Mouse (Mus musculus): ENCODE measurements around the gene Camta1. TPM values are rescaled to one million over a fixed set of nuclear protein-coding genes. Genes with fewer than 3 reads are reported as not detected.

The Camta1 gene
- polyA plus RNA-seq, 1 experiment: 19.2 TPM

- no peak for TF ChIP-seq GATA1 (IDR thresholded peaks at IDR 0.05; ENCODE audit: low read length)
These were observed 328.2 kb downstream of the Camta1 start for GRCm38 (mm10) chr4:151533451-151533850.

DNA sequence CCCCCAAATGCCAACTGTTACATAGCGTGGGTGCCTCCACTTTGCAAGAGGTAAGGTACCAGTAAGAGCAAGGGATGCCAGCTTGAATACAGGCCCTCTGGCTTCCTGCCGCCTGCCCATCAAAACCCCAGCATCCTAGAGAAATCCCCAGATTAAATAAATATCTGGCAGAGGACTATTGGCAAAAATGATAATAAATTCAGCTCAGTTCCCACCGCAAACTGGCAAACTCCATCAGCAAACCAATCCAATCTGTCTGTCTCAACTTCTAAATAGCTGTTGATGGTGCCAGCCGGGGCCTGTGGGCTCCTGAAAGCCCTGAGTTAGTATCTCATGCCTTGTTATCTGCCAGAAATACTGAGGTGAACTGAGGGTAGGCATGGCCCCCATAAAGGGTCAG is 333.2 kb downstream of the Camta1 start:
- no peak for TF ChIP-seq GATA1 (IDR thresholded peaks at IDR 0.05; ENCODE audit: low read length)

- TF ChIP-seq GATA1 (IDR thresholded peaks at IDR 0.05; ENCODE audit: low read length): no peak
These were observed 333.9 kb downstream of the Camta1 start for GRCm38 (mm10) chr4:151527763-151528162.

- TF ChIP-seq GATA1 (IDR thresholded peaks at IDR 0.05; ENCODE audit: low read length): no peak
These were observed 341.6 kb downstream of the Camta1 start for GRCm38 (mm10) chr4:151520103-151520502.

- no peak for TF ChIP-seq GATA1 (IDR thresholded peaks at IDR 0.05; ENCODE audit: low read length)
These were observed 342.7 kb downstream of the Camta1 start for GRCm38 (mm10) chr4:151519011-151519410.

- no peak for TF ChIP-seq GATA1 (IDR thresholded peaks at IDR 0.05; ENCODE audit: low read length)
These were observed 344.5 kb downstream of the Camta1 start for GRCm38 (mm10) chr4:151516998-151517799.

- TF ChIP-seq GATA1 (IDR thresholded peaks at IDR 0.05; ENCODE audit: low read length): no peak
These were observed 346.4 kb downstream of the Camta1 start for GRCm38 (mm10) chr4:151515316-151515715.

DNA sequence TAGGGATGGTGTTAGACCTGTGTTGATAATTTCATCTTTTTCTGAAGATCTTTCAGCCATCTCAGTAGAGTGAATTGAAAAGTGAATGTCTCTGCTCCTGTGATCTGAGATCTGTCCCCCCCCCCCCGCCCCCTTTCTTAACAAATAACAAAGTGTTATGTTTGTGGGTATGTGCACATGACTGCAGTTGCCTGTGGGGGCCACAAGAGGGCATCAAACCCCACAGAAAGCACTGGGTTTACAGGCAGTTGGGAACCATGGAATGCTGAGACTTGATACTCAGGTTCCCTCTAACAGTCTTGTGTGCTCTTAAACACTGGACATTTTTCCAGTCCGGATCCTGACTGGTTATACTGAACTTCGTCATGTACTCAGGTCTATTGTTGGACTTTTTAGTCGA is 350.6 kb downstream of the Camta1 start:
- TF ChIP-seq GATA1 (IDR thresholded peaks at IDR 0.05; ENCODE audit: low read length): no peak

GRCm38 (mm10) chr4:151510417-151510816 is 351.3 kb downstream of the Camta1 start:
- TF ChIP-seq GATA1 (IDR thresholded peaks at IDR 0.05; ENCODE audit: low read length): no peak

DNA sequence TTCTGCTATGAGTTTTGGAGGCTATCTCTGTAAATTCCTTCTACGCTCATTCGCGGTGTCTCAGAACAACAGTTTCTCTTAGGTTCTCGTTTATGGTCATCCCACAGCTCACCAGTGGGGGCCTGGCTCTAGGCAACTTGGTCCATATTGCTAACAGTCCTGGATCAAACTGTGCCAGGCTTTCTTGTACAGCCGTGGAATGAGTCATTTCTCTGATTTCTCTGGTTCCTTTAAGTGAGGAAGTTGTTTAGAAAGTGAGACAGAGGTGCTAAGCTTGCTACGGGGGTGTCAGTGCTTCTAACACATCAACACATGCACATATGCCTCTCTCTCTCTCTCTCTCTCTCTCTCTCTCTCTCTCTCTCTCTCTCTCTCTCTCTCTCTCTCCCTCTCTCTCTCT is 355.0 kb downstream of the Camta1 start:
- TF ChIP-seq GATA1 (IDR thresholded peaks at IDR 0.05; ENCODE audit: low read length): no peak

DNA sequence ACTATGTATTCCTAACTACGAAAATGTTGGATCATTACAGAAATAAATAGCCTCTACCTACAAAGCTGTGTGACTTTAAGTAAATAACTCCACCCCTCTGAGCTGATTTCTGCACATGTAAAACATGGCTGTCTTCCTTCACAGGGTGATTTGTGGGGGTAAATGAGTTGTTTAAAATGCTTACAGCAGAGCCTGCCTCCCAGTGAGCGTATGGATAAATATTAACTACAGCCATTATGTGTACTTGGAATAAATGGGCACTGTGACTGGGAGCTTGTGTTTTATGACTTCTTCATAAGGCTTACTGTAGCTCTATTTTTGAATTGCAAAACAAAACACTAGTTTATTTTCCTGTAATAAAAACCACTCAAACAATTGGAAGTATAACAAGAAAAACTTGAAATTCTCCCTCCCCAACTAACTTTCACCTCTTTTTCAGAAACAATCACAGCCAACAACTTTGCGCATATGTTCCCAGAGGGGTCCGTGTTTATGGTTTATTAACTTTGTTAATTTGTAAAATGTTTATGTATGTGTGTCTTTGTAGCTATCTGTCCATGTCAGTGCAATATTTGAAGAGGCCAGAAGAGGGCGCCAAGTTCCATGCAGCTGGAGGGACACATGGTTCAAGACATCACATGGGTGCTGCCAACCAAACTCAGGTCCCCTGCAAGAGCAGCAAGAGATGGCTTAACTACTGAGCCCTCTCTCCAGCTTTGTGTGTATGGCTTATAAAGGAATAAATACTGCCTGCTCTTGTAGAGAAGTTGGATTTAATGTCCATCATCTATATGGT is 363.0 kb downstream of the Camta1 start:
- no peak for TF ChIP-seq GATA1 (IDR thresholded peaks at IDR 0.05; ENCODE audit: low read length)

- no peak for TF ChIP-seq GATA1 (IDR thresholded peaks at IDR 0.05; ENCODE audit: low read length)
These were observed 365.1 kb downstream of the Camta1 start for GRCm38 (mm10) chr4:151496581-151496980.

DNA sequence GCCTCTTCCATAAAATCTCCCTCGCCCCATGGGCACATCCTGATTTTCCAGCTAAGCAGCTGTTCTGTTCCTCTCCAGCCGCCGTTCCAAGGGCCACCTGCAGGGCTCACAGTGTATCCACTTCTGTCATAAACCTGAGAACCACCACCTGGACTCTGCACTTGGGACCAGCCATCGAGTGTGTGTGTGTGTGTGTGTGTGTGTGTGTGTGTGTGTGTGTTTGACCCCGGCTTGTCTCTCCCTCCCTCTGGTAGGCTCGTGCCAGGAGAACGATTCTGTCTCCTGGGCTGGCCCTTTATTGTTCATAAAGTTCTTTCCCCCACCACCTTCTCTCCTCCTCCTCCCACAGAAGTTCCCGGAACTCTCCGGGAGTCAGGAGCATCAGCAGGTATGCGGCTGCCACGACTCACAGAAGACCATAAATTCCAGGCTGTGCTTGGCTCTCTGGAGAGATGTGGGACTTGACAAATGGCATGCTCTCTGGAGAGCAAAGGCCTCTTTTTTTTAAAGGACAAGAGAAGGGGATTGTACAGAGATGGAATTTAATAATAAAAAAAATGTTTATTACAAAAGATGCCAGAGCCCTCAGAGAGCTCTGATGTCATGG is 366.3 kb downstream of the Camta1 start:
- no peak for TF ChIP-seq GATA1 (IDR thresholded peaks at IDR 0.05; ENCODE audit: low read length)

- no peak for TF ChIP-seq GATA1 (IDR thresholded peaks at IDR 0.05; ENCODE audit: low read length)
These were observed 368.9 kb downstream of the Camta1 start for GRCm38 (mm10) chr4:151492786-151493185.

GRCm38 (mm10) chr4:151483977-151484313 is 377.7 kb downstream of the Camta1 start:
- no peak for TF ChIP-seq GATA1 (IDR thresholded peaks at IDR 0.05; ENCODE audit: low read length)

GRCm38 (mm10) chr4:151483299-151483976 is 378.2 kb downstream of the Camta1 start:
- no peak for TF ChIP-seq GATA1 (IDR thresholded peaks at IDR 0.05; ENCODE audit: low read length)
